Mouse (Mus musculus): ENCODE measurements around the gene Mogs. TPM values are rescaled to one million over a fixed set of nuclear protein-coding genes. Genes with fewer than 3 reads are reported as not detected.

Mogs gene
- total and polyA plus RNA-seq, 3 experiments: 57.2 to 78.9 (median 77.3) TPM

- Histone ChIP-seq H3K27ac (ENCODE audit: insufficient read depth, low read depth) (no peak overlapping the region), H3K4me2 (ENCODE audit: insufficient read depth, low read depth, poor library complexity, severe bottlenecking) (peak overlapping the region; percentile 37; the same call in 1 of the 2 replicates), H3K36me3 (replicated peaks in 1 of 2; ENCODE audit: control insufficient read depth in 1 of 2, insufficient read depth in 1 of 2, low read length in 1 of 2) (no peaks in the 10 kb centered on the region), H3K9ac (ENCODE audit: insufficient read depth, low read depth) (no peak overlapping the region), H3K4me3 (replicated peaks in 1 of 3; ENCODE audit: low read depth in 2 of 3, low read length in 2 of 3, poor library complexity in 1 of 3) (no peak overlapping the region), H3K4me1 (ENCODE audit: control insufficient read depth in 1 of 2, insufficient read depth in 2 of 2) (peaks cover 0 to 24% of the 10 kb centered on the region in 2 experiments; a peak in 2 of 4 replicates), H3K79me2 (replicated peaks; ENCODE audit: control insufficient read depth, extremely low read depth, insufficient read depth, poor library complexity, severe bottlenecking) (no peaks in the 10 kb centered on the region; the same call in none of the 2 replicates), H3K9me3 (replicated peaks; ENCODE audit: low read length) (no peaks in the 10 kb centered on the region), H3K27me3 (replicated peaks) (peaks cover 5% of the 10 kb centered on the region)
- TF ChIP-seq KAT2A (IDR thresholded peaks at IDR 0.05; ENCODE audit: insufficient replicate concordance, low read length) (no peak), ZKSCAN1 (IDR thresholded peaks at IDR 0.05; ENCODE audit: borderline replicate concordance, low read depth, low read length) (no peak), POLR2A (IDR thresholded peaks at IDR 0.05; ENCODE audit: low read depth, low read length) (no peak), ZMIZ1 (IDR thresholded peaks at IDR 0.05; ENCODE audit: low read depth, low read length) (no peak), CHD2 (IDR thresholded peaks at IDR 0.05; ENCODE audit: low read length) (no peak), POLR2AphosphoS2 (IDR thresholded peaks at IDR 0.05; ENCODE audit: low read depth, low read length) (no peak), ELF1 (IDR thresholded peaks at IDR 0.05; ENCODE audit: low read depth, low read length) (no peak), USF2 (conservative IDR thresholded peaks at IDR 0.05; ENCODE audit: low read depth, low read length) (no peak), RAD21 (IDR thresholded peaks at IDR 0.05; ENCODE audit: low read depth, low read length) (peak; percentile 66), USF1 (IDR thresholded peaks at IDR 0.05; ENCODE audit: low read depth, low read length) (no peak), SMC3 (IDR thresholded peaks at IDR 0.05; ENCODE audit: low read depth, low read length) (peak; percentile 55), TCF12 (IDR thresholded peaks at IDR 0.05; ENCODE audit: low read depth, low read length) (no peak), SIN3A (IDR thresholded peaks at IDR 0.05; ENCODE audit: low read length) (no peak), CTCF (conservative IDR thresholded peaks at IDR 0.05 in 1 of 2, IDR thresholded peaks at IDR 0.05 in 1 of 2; ENCODE audit: low read depth in 2 of 2, low read length in 2 of 2) (peak; percentile 70 to 84), JUND (conservative IDR thresholded peaks at IDR 0.05; ENCODE audit: low read depth, low read length) (no peak), ETS1 (conservative IDR thresholded peaks at IDR 0.05; ENCODE audit: low read depth, low read length) (no peak), NRF1 (IDR thresholded peaks at IDR 0.05; ENCODE audit: low read depth, low read length) (no peak), UBTF (IDR thresholded peaks at IDR 0.05; ENCODE audit: low read depth, low read length) (no peak), PAX5 (IDR thresholded peaks at IDR 0.05; ENCODE audit: low read length) (no peak), ZNF384 (IDR thresholded peaks at IDR 0.05; ENCODE audit: low read depth, low read length) (no peak), MAZ (IDR thresholded peaks at IDR 0.05; ENCODE audit: low read depth, low read length) (no peak), IRF4 (IDR thresholded peaks at IDR 0.05; ENCODE audit: low read depth, low read length) (peak; percentile 48; the same call in 1 of the 2 replicates)
- in situ Hi-C loops (cut with MboI; ENCODE audit: low pct_ligation_motif_present, low pct_unique_long_range_greater_than_20kb, low sequenced_read_pairs) (no loop called here), dilution Hi-C loops (cut with MboI; ENCODE audit: extremely low pct_ligation_motif_present, extremely low pct_unique_long_range_greater_than_20kb, low sequenced_read_pairs) (no loop called here)
- DNase-seq (ENCODE audit: extremely low read depth): peak; percentile 72
Observed at GRCm38 (mm10) chr6:83162701-83163100, 47.4 kb downstream of the Mogs start.

Data from CH12.LX (cell line).